Mouse (Mus musculus) ES-Bruce4 (cell line): Measurements from ENCODE around the gene Awat2. TPM values are rescaled to one million over a fixed set of nuclear protein-coding genes. Genes with fewer than 3 reads are reported as not detected.

Experiments used
- H3K27ac ChIP-seq: 2 replicates; pipeline ENCODE4 v1.5.1; 2012; ENCODE audit warnings: low read length, inconsistent platforms; ENCODE audit not compliant: insufficient read depth
- H3K27me3 ChIP-seq: 2 replicates; pipeline ENCODE4 v1.6.1; 2012; ENCODE audit warnings: mild to moderate bottlenecking, low read length, inconsistent platforms; ENCODE audit not compliant: control insufficient read depth, poor library complexity, insufficient read depth, severe bottlenecking
- H3K36me3 ChIP-seq: 2 replicates; pipeline ENCODE4 v1.6.1; 2012; ENCODE audit warnings: inconsistent platforms, mild to moderate bottlenecking, low read length, moderate library complexity; ENCODE audit not compliant: control insufficient read depth, poor library complexity, insufficient read depth, severe bottlenecking
- H3K4me1 ChIP-seq: one replicate; pipeline ENCODE4 v1.8.1; 2011; ENCODE audit warnings: low read length; ENCODE audit not compliant: control insufficient read depth, insufficient read depth
- H3K4me3 ChIP-seq: 2 replicates; pipeline ENCODE4 v1.5.1; 2011; ENCODE audit warnings: low read depth, mild to moderate bottlenecking, low read length
- H3K9ac ChIP-seq: 2 replicates; pipeline ENCODE4 v1.6.1; 2012; ENCODE audit warnings: low read depth, mild to moderate bottlenecking, inconsistent platforms; ENCODE audit not compliant: poor library complexity, severe bottlenecking
- H3K9me3 ChIP-seq: replicated peaks from 2 replicates; pipeline ENCODE4 v1.6.1; 2012; ENCODE audit warnings: mild to moderate bottlenecking, low read length, inconsistent platforms; ENCODE audit not compliant: control insufficient read depth, poor library complexity, insufficient read depth, severe bottlenecking
- CTCF ChIP-seq: IDR thresholded peaks from one replicate; pipeline ENCODE4 v1.8.1; 2011; ENCODE audit warnings: low read depth, low read length
- EP300 ChIP-seq: IDR thresholded peaks from 2 replicates; pipeline ENCODE4 v1.6.1; 2011; ENCODE audit warnings: low read depth, low read length; ENCODE audit not compliant: insufficient read depth
- POLR2A ChIP-seq: IDR thresholded peaks from one replicate; pipeline ENCODE4 v1.8.1; 2011; ENCODE audit warnings: low read length; ENCODE audit not compliant: insufficient read depth
- polyA plus RNA-seq: library from polyadenylated mRNA; stranded (reverse); fragments of >200 nt; gene quantifications from 2 replicates; pipeline ENCODE4 v1.2.4, GENCODE M21; 2011; ENCODE audit warnings: low read depth; ENCODE audit not compliant: missing spikeins, insufficient read depth, insufficient read length

The Awat2 gene
- polyA plus RNA-seq, 1 experiment, result 0.72 TPM

DNA sequence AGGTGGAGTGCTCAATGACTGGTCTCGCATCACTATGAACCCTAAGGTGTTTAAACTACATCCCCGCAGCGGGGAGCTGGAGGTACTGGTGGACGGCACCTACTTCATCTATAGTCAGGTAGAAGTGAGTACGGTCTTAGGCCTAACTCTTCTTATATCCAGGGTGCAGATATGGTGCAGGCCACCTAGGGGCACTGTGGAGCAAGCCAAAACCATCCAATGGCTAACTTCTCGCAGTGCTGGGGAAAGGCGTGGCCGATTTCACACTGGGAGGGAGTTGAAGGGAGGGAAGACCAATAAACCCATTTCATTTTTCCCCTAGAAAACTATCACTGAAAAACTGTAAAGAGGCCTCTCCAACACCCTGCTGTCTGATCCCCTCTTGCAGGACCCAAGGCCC is 47.5 kb downstream of the Awat2 start:
- TF ChIP-seq CTCF (peak; percentile 53), EP300 (no peak), POLR2A (no peak)
- Histone ChIP-seq H3K27ac (no peak overlapping the region), H3K27me3 (no peaks in the 10 kb centered on the region)

DNA sequence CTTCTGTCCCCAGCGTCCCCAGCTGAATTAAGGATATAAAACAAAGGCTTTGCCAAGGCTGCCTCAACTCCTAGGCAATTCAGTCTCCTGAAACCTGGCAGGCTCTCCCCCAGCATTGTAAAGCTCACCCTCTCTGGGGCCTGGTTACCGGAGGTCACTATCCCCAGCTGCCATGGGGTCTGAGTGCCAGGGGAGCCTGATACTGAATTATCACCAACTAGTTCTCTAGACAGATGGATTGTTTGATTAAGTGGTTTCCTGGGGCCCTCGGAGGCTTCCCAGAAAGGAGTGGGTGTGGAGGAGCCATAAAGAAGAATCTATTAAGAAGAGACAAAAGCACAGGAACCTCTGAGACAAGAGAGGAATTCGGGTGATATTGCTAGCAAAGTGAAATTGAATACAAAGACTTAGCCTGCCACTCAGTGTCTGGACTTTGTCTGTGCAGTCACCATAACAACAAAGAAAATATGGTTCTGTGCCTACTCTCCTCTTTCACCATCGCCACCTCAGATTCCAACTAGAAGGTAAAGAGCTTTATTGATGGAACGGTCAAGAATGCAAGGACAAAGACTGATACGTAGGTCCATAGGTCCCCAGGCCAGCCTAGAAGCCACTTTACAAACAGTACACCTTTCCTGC is 48.2 kb downstream of the Awat2 start:
- H3K27ac ChIP-seq, result no peak overlapping the region
- no peaks in the 10 kb centered on the region for H3K4me1 ChIP-seq
- no peaks in the 10 kb centered on the region for H3K36me3 ChIP-seq
- H3K27me3 ChIP-seq, result no peaks in the 10 kb centered on the region
- H3K9me3 ChIP-seq, result no peaks in the 10 kb centered on the region
- no peak overlapping the region for H3K9ac ChIP-seq
- no peak overlapping the region for H3K4me3 ChIP-seq
- TF ChIP-seq CTCF (no peak), POLR2A (no peak)

More for the DNA sequence above, 47.5 kb downstream of the Awat2 start:
- H3K9me3 ChIP-seq, result no peaks in the 10 kb centered on the region
- no peaks in the 10 kb centered on the region for H3K36me3 ChIP-seq
- H3K9ac ChIP-seq, result no peak overlapping the region
- H3K4me1 ChIP-seq, result no peaks in the 10 kb centered on the region
- no peak overlapping the region for H3K4me3 ChIP-seq

DNA sequence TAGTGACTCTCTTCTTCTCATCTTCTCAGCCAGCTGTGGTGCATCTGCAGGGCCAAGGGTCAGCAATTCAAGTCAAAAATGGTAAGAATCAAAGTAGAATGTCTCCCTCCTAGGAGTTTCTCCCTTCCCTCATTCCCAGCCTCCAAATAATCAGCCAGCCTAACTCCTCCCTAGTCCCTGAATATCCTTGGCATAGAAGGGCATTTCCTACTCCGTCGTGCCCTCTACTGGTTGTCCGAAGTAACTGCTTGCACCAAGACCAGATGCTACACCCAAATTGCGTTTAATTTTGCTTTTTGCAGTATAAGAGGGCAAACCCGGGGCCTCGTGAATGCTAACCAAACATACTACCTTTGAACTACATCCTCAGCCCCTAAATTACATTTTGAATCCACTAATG is 50.2 kb downstream of the Awat2 start:
- no peak for TF ChIP-seq EP300
- peak; percentile 7 for TF ChIP-seq CTCF
- Histone ChIP-seq H3K4me3 (no peak overlapping the region), H3K27me3 (no peaks in the 10 kb centered on the region)

DNA sequence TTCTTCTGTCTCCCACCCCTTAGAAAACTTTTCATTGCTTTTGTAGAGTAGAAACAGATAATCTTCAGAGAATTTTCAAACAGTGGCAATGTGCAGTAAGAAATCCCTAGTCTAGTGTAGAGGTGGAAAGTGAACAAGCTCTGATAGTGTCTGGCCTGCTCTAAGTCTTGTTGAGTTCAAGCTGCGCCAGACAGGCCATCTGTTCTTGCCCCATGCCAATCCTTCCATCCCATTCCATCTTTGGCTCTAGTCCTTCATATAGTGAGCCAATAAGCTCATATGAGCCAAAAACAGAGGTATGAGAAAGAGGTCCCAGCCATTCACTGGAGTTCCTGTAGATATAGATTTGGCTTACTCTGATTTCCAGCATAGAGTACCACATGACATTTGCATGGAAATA is 52.6 kb downstream of the Awat2 start:
- Histone ChIP-seq H3K27ac (no peak overlapping the region), H3K4me1 (no peaks in the 10 kb centered on the region), H3K36me3 (no peaks in the 10 kb centered on the region), H3K4me3 (no peak overlapping the region), H3K9ac (no peak overlapping the region), H3K9me3 (no peaks in the 10 kb centered on the region), H3K27me3 (no peaks in the 10 kb centered on the region)
- TF ChIP-seq EP300 (no peak), POLR2A (no peak), CTCF (no peak)

More for the DNA sequence above, 50.2 kb downstream of the Awat2 start:
- Histone ChIP-seq H3K9me3 (no peaks in the 10 kb centered on the region), H3K36me3 (no peaks in the 10 kb centered on the region), H3K4me1 (no peaks in the 10 kb centered on the region), H3K9ac (no peak overlapping the region), H3K27ac (no peak overlapping the region)

DNA sequence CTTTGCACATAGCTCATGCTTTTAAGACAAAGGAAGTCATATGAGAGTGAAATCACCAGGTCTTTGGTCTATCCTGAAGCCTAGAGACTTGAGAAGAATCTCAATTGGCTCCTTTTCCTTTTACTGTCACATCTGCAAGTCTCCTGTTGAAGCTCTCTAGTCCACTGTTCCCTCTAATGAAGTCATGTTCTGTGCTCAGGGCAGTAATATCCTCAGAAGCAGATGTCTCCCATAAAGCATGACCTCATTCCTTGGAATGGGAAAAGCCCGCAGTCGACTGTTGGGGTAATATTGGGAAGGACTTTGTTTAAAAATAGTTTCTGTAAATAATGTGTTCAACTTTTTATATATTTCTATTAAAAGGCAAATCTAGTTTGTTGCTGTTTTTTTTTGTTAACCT is 85.5 kb downstream of the Awat2 start:
- no peak for TF ChIP-seq CTCF
- no peak for TF ChIP-seq POLR2A
- no peak for TF ChIP-seq EP300
- Histone ChIP-seq H3K9me3 (no peaks in the 10 kb centered on the region), H3K27me3 (no peaks in the 10 kb centered on the region), H3K4me3 (no peak overlapping the region), H3K36me3 (no peaks in the 10 kb centered on the region), H3K27ac (no peak overlapping the region), H3K4me1 (no peaks in the 10 kb centered on the region), H3K9ac (no peak overlapping the region)

Other genes with a start within 250 kb of the Awat2 start
- gene Otud6a, start 13.7 kb downstream of the Awat2 start, polyA plus RNA-seq, result 0.70 and 1.3 TPM in 2 replicates
- 75.0 and 82.6 TPM in 2 replicates for gene Igbp1, start 51.6 kb upstream of the Awat2 start, polyA plus RNA-seq
- not detected in 2 replicates for gene Dgat2l6, start 82.1 kb upstream of the Awat2 start, polyA plus RNA-seq
- gene Awat1, start 129.5 kb upstream of the Awat2 start, polyA plus RNA-seq, result not detected in 2 replicates
- 1.1 and 1.6 TPM in 2 replicates for gene P2ry4, start 152.2 kb upstream of the Awat2 start, polyA plus RNA-seq
- not detected in 2 replicates for gene Arr3, start 162.8 kb upstream of the Awat2 start, polyA plus RNA-seq
- 47.6 and 54.7 TPM in 2 replicates for gene Kif4, start 183.0 kb upstream of the Awat2 start, polyA plus RNA-seq
- 59.2 and 63.7 TPM in 2 replicates for gene Pdzd11, start 183.9 kb upstream of the Awat2 start, polyA plus RNA-seq